Mouse (Mus musculus): Measurements from ENCODE around the gene Slf2.

DNA sequence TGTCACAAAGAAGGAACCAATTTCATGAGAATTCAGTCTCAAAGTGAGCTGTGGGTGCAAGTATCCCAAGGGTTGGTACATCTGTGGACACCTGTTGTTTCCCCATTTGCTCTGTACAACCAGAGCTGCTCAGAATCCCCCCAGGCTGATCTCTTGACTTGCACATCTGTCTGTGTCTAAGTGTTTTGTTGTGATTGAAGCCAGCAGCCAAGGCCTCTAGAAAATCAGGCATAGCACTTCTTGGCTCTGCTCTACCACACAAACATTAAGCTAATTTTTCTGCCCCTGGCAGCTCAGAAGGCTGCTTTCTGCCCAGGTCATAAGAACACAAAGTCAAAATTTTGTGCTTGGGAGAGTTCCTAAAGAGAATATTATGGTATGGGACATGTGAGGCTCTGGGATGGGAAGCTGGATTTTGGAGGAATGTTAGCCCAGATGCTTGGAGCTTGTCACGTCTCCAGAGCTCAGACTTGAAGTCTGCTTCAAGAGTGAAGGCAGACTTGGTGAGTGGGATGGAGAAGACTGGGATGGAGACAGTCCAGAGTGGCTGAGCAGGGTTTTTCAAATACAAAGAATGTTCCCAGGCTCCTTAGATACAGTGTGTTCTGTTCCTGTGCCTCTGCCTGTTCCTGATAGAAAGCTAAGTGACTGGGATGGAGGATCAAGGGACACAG lies 9.3 kb upstream of the Slf2 start:
- TF ChIP-seq CTCF (IDR thresholded peaks at IDR 0.05; ENCODE audit: control insufficient read depth, insufficient read depth, low read length) (no peak), POLR2A (IDR thresholded peaks at IDR 0.05; ENCODE audit: borderline replicate concordance, control insufficient read depth, low read depth, low read length) (no peak)

Measured in bone marrow, adult 2 months (tissue).